Mouse (Mus musculus) skeletal muscle tissue, adult 2 months (tissue): ENCODE data around the gene Slc22a2.
A peak's percentile ranks its signal among the peaks of the same experiment; 100 is the strongest.
"Not testable (repeated sequence)": the region's sequence is repeated elsewhere in the genome, so short reads cannot be mapped to it uniquely, and the experiment has no call there.

Source experiments
- DNase-seq: peaks from one replicate; pipeline ENCODE4 v3.0.0-alpha.2; 2012; ENCODE audit warnings: low read depth, low spot score

Slc22a2 gene

DNA sequence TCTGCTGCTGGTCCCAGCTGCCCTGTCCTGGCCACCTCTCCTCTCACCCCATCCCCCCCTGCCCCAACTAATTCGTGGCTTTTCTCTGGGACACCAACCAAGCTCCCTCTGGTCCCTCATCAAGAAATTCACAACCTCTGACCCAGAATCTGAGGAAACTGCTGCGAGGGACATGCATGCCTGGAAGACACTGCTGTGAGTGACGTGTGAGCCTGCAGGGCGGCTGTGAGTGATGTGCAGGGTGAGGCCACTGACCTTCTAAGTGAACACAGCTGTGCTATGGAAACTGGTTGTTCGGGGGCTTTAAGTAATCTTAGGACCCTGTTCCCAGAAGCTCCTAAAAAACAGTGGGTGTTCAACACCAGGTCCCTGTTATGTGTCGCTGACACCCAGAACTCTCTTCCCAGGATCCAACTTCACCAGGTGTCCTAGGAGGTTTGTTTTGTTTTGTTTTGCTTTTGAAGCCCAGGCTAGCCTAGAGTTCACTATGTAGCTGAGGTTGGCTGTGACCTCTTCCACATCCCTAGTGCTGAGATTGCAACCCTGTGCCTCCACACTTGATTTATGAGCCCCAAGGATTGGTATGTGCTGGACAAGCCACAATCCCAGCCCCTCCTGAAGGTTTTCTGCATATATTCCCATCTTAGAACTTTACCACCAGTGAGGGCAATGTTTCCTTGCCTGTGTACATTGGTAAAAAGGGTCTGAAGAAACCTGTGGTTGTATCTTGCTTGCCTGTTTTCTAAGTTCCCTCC lies 47.2 kb downstream of the Slc22a2 start:
- DNase-seq = no peak

DNA sequence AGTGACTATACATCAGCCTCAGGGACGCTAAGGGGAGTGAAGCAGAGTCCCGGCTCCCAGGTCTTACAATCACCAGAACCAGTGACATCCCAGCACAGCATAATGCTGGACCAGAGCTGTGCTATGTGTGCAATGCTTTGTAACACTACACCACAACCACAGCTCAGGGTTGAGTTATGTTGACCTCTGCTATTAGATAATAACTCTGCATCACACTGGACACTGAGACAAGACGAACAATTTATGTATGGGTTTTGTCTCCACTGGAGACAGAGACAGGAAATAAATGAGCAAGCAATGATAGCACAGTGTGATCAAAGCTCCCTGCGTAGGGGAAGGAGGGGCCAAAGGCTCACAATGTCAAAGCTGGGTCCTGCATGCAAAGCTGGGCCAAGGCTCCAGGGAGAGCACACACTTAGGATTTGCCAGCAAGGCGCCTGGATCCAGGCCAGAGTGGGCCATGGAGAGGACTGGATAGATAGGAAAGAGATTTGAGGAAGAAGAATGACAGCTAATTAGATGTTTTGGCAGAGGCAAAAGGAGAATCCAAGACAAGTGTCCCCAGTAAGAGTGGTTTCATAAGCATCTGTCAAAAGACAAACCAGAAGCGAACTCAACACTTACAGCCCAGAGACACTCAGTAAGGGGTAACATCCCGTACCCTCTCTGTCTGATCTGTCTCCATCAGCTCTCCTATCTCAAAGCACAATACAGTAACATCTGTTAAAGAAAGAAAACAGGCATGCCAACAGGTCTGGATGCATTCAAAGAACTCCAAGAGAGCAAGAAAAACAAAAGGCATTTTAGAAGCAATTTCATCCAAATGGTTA lies 48.1 kb downstream of the Slc22a2 start:
- no peak for DNase-seq

DNA sequence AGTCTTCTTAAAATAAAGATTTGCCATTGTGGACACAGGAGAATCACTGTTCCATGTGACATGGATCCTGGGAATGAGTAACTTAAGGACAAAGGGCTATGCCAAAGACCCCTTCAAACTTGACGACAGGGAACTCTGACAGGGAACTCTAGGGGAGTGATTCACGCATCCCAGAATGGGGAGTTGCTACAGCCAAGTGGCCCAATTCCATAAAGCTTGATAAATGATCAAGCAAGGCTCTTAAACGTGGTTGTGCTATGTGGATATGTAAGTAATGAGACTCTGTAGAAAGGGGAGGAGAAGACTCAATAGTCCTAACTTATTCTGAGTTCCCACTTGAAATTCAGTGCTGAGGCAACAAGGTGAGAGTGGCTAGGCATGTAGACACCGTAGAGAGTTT lies 50.9 kb downstream of the Slc22a2 start:
- no peak for DNase-seq

DNA sequence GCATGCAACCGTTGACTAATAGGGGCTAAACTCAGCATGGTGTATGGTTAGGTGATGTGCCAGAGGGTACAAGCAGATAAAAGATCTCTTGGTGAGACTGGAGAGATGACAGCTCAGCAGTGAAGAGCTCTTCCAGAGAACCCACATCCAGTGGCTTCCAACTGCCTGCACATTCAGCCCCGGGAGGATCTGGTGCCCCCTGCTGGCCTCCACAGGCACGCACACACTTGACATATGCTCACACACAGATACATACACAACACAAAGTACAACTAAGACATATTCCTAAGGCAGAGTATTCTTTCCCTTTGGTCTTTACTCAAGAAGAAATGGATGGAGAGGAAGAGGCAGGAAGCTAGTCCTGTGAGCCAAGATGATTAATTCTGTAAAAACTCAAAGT lies 55.7 kb downstream of the Slc22a2 start:
- no peak for DNase-seq

DNA sequence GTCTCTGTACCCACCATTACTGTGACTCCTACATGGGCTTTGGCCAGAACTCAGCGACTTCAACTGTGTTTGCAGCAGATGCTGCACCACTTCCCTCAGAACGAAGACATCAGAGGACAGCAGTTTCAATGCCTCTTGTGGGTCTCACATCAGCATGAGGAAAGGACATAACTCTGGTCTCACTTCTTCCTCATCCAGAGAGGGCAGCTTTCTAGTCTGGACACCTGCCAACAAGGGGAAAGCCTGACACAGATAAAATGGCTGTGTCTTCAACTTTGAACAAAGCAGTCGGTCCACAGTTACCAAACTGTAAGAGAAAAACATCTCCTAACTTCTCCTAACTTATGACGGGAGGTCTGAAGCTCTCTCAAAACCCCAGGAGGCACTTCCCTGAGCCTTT lies 57.2 kb downstream of the Slc22a2 start:
- DNase-seq = no peak

DNA sequence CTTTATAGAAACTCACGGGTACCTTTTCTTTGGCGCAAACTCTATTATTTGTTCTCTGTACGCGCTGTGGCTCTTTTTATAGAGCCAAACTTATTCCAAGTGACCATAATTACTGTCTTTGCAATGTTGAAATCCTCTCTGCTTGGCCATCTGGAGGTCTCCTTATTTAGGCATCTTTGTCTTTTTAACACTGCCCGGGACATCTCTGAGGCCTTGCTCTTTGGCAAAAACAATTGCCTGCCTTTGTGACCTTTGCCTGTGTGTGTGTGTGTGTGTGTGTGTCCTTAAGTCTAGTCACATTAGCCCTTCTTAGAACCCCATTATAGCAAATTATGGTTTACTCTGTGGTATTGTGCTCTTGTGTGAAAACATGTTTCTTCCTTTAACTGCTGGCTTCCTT lies 61.5 kb downstream of the Slc22a2 start:
- peak; percentile 38 for DNase-seq

DNA sequence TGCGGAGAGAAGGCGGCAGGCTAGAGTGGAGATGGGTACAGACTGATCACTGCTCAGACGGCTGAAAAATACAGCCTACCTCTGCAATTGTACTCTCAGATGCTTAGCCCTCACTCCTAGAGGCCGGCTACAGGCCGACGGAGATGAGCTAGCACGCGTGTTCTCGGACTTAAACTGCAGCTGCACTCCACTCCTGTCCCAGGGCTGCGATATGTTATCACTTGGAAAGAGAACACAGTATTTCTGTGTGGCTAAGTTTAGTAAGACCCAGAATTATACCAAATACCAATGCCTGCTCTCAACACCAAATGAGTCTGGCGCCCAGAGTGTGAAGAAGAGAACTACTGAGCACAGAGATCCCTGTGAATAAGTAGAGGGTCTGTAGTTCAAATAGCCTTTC lies 68.7 kb downstream of the Slc22a2 start:
- no peak for DNase-seq

DNA sequence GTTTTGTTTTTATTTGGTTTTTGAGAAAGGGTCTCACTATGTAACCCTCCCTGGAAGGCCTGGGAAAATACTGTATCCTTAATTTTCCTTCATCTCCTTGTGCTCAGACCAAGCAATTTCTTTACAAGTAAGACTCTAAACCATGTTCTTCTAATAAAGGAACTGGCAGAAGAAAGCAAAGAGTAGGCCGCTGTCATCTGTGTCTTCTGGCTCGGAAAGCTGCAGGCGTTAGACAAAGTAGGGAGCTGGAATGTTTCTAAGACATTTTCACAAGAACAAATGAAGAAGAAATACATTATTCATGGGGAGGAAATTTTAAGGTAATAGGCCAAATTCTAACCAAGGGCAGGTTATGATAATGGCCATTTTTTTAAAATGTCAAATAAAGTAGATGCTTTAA lies 70.1 kb downstream of the Slc22a2 start:
- no peak for DNase-seq

DNA sequence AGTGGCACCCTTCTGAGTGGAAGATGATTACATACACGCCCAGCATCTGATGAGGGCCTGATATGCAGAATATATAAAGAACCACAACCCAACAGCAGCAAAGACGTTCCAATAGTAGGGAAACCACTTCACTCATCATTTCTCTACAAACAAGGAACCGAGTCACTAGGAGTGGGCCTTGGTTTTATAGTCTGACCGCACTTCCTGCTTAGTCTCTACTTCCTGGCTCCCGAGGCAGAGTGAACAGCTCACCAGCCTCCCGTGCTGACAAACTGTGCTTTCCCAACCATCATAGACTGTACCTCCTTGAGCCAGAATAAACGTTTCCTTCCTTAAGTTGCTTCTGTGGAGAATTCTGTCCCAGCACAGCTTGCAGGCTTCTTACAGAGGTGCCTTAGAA lies 71.9 kb downstream of the Slc22a2 start:
- DNase-seq = no peak

DNA sequence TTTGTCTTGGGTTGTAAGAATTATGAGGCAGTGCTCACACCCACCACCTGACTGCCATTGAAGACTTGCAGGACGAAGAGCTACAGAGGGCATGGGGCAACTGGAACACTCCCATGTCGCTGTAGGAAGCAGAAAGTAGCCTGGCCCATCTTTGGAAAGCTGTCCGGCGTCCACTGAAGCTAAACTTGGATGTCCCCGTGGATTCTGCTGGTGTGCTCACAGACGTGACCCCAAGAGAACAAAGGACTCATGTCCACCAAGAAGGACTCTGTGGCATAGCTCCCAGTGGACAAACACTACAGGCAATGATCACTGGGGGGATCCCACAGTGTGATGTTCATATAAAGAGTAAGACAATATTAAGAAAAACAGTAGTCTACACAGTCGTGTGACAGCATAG lies 74.9 kb downstream of the Slc22a2 start:
- no peak for DNase-seq

DNA sequence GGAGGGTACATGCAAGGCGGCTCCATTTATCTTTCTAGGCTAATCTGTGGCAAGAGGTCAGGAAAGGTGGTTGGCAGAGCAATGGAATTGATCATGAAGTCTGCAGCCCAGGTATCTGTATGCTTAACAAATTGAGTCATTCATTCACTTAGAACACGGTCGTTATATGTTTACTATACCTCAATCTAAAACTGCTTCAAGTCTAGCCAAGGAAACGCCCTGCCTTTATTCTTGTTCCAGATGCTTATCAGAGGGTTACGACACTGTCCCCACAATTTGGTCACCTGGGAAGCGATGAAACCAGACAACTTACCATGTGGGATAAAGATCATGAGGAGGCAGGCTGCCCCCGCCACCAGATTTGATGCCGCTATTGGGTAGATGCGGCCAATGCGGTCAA lies 75.3 kb downstream of the Slc22a2 start:
- no peak for DNase-seq

DNA sequence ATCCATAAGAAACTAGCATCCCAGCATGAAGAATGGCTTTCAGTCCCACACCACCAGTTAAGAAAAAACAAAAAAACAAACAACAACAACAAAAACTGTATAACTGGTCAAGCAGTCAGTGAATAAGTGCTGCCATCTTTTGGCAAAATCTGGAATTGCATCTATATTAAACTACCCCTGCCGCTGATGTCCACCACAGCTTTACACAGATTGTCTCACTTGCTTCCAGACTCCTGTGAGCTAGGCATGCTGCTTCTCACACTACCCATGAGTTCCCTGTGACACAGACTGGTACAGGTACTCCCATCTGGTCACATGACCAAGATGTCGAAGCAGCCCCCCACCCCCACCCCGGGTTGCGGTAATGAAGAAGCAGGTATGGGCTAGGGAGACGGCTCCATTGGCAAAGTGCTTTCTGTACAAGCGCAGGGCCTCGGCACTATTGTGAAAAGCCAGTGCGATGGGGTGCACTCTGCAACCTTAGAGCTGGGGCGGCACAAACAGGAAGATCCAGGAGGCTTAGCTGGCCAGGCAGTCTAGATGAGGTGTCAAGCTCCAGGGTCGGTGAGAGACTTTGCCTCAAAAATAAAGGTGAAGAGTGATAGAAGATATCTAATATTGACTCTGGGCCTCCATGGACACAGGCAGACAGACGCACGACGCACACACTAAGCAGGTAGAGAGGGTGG lies 76.8 kb downstream of the Slc22a2 start:
- DNase-seq = peak; percentile 12

DNA sequence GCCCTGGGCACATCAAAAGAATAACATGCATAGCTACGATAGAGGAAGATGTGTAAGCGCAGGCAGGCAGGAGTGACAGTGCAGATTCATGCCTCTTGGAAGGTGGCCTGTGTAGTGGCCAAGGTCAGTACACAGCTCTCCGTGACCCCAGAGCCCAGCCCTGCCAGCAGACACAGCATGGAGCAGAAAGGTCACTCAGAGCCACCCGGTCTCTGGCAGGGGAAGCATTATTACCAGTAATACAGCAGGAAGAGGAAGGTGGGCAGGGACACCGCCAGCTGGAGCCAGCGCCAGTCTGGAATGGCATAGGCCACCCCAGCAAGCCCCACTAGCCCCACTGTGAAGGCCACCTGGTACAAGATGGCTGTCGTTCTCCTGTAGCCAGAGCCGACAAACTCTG lies 80.2 kb downstream of the Slc22a2 start:
- no peak for DNase-seq

DNA sequence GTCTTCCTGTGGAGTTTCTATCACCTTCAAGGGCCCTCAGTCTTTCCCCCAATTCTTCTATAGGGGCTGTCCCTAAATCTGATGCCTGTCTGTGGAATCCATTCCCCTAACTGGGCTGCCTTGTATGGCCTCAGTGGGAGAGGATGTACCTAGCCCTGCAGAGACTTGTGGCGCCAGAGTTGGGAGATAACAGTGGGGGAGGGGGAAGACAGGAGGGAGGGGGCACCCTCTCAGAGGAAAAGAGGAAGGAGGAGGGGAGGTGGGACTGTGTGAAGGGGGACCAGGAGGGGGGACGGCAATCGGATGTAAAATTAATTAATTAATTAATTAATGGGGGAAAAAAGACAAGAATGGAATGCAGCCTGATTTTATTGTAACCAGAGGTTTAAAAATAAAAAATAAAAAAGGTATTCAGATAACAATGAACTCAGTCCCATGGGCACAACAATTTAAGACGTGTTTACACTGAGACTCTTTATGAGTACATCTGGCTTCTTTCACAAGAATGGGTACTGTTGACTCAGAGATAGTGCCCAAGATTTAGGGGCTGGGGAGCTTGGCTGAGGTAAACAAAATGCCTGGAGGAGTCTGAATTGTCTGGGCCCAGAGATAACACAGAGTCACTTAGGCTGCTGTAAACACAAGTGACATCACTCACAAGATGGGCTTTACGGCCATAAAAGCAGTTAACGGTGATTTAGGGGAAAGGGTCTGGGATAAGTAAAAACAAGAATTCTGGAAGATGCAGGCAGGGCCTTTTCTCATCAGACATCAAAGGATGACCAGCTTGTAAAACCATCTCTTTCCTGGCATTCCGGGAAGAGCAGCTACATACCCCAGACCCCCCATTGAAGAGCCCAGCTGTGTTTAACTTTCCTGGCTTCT lies 84.8 kb downstream of the Slc22a2 start:
- no peak for DNase-seq

DNA sequence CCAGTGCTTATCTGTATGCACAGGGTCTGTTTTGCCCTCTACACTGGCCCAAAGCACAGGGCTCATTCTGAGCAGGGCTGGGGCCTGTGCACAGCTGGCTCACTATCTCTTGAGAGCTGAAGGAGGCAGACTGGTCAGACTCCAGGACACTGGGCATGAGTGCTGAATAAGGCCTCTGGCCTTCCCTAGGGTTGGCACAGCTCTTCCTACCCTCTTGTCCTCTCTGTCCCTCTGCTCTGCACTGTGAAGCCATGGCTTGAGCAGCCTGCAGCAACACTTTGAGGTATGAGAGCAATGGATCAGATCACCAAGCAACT lies 85.4 kb downstream of the Slc22a2 start:
- no peak for DNase-seq

DNA sequence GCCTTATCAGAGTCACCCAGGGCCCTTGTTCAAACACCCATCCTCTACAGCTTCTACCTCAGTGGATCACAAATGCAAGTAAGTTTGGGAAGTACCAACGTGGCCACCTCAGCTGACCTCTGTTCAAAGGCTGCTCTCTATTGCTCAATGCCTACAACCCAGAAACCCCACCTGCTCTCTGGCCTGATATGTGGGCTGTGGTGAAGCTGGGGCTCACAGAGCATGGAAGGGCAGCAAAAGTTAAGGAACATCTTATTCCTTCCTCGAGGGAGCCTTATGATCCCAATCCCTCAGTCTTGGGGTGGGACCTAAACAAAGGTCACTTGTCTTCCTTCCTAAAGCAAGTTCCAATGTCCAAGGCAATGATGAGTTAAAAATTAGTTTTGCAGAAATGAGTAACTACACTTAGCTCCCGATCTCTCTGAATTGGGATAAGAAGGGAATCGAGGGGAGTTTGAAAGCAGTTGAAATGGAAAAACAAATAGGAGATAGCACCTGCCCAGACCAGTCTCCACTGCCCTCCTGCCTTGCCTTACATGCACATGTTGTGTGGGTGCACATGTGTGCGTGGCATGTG lies 87.2 kb downstream of the Slc22a2 start:
- no peak for DNase-seq

DNA sequence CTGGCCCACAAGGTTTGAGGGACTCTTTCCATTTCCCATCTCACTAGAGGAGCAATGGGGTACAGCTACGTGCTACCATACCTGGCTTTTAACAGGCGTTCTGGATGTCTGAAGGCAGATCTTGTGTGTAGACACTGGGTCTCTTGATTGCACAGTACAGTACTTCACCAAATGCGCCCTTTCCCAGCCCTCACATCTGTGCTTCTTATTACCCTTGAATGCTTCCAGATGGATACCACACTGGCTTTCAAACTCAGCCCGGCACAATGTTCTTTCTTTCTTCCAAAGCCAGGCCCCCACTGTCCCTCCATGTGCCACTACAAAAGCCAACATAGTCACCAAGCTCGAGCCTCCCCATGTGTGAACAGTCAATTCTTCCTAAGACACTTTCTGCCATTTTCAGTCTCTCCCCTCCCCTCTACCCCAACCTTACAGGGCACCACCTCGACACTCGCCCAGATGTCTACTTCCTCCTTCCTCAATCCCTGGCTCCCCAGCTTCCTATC lies 88.4 kb downstream of the Slc22a2 start:
- DNase-seq = no peak

DNA sequence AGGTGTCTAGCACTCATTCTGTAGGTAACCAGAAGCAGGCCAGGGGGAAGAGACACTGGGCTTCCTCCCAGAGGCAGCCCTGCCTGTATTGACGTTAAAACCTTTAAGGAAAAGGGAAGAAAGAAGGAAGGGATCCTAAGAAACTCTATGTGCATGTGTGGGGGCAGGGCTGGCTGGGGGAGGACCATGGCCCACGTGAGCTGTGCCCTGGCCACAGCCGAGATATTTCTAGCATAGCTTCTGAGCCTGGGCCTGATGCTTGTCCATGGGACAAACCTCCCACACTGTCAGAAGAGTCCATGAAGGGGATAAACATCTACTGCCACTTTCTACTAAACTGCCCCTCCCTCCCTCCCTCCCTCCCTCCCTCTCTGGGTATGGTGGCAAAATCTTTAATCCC lies 89.9 kb downstream of the Slc22a2 start:
- DNase-seq = no peak

DNA sequence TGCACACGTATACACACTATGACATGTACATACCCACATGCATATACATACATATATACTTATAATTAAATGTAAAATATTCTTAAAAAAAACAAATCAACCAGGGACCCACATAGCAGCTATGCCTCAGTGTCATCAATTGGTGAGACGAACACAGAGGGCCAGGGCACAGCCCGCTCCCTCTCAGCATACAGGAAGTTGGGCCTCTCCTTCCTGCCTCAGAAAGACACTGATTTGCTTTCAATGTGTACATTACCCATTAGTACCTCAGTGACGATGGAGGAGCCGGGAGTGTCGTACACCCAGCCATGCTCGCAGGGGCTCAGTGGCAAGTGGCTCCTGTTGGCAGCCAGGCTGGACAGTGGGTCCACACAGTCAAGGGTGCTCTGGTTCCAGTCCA lies 91.0 kb downstream of the Slc22a2 start:
- not testable (repeated sequence) for DNase-seq

DNA sequence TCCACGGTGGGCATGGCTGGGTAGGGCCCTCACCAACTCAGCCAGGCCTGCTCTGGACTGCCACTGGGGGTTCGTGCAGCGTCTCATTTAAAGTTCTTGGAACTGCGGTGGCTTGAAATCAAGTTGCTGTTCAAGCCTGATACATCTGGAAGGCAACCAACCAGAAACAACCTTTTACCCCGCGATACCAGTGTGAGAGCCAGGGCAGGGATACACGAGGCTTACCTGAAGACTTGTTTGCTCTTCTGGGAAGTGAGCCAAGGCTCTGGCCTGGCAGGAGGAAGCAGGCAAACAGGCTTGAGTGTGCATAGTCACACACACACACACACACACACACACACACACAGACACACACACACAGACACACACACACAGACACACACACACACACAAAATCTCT lies 91.7 kb downstream of the Slc22a2 start, which contains the start of gene Slc22a1:
Gene Slc22a1 (minus strand): TSS at position 184 of the 400 bp plus-strand sequence.
- no peak for DNase-seq

DNA sequence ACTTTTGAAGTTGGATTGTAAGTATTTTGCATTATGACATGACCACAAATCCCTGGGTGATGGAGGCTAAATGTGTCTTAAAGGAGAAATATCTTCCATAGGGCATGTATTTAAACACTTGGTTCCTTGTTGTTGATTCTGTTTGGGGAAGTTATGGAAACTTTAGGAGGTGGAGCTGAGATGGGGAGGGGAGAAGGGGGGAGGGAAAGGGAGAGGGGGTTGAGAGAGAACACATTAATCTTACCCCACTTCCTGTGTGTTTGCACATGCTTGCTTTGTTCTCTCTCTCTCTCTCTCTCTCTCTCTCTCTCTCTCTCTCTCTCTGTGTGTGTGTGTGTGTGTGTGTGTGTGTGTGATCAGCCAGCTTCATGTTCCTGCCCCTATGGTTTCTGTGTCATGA lies 93.2 kb downstream of the Slc22a2 start:
- DNase-seq = no peak
